Mouse (Mus musculus): ENCODE measurements around the gene Rgs2. TPM values are rescaled to one million over a fixed set of nuclear protein-coding genes. Genes with fewer than 3 reads are reported as not detected.
A peak's percentile ranks its signal among the peaks of the same experiment; 100 is the strongest.

Gene Rgs2
- polyA plus RNA-seq, 1 experiment: 20.4 TPM

GRCm38 (mm10) chr1:143999371-143999920, 4.5 kb downstream of the Rgs2 start:
- peak in 1 of 2 experiments; percentile 17 for DNase-seq
- H3K27me3 ChIP-seq (ENCODE audit: control insufficient read depth, insufficient read depth, low read length): no peaks in the 10 kb centered on the region
- TF ChIP-seq POLR2A (IDR thresholded peaks at IDR 0.05; ENCODE audit: borderline replicate concordance, insufficient read depth, low read length) (no peak), CTCF (IDR thresholded peaks at IDR 0.05; ENCODE audit: borderline replicate concordance, insufficient read depth, low read depth, low read length) (no peak)
- H3K27ac ChIP-seq (ENCODE audit: insufficient read depth, low read length): no peak overlapping the region
- no peak overlapping the region for H3K4me3 ChIP-seq (replicated peaks; ENCODE audit: insufficient read depth, low read depth, low read length)
- no peaks in the 10 kb centered on the region for H3K4me1 ChIP-seq (ENCODE audit: control insufficient read depth, insufficient read depth, low read length)
- WGBS: 54% methylated on average over 7 of the region's 7 CpGs

GRCm38 (mm10) chr1:143993026-143993425, 10.9 kb downstream of the Rgs2 start:
- 85% methylated on average over 1 of the region's 1 CpGs for WGBS

GRCm38 (mm10) chr1:143992528-143992927, 11.4 kb downstream of the Rgs2 start:
- TF ChIP-seq POLR2A (IDR thresholded peaks at IDR 0.05; ENCODE audit: borderline replicate concordance, insufficient read depth, low read length): no peak
- no peak for TF ChIP-seq CTCF (IDR thresholded peaks at IDR 0.05; ENCODE audit: borderline replicate concordance, insufficient read depth, low read depth, low read length)
- Histone ChIP-seq H3K4me1 (ENCODE audit: control insufficient read depth, insufficient read depth, low read length) (no peaks in the 10 kb centered on the region), H3K27me3 (ENCODE audit: control insufficient read depth, insufficient read depth, low read length) (no peaks in the 10 kb centered on the region), H3K27ac (ENCODE audit: insufficient read depth, low read length) (no peak overlapping the region), H3K4me3 (replicated peaks; ENCODE audit: insufficient read depth, low read depth, low read length) (no peak overlapping the region)
- 90% methylated on average over 2 of the region's 2 CpGs for WGBS
- DNase-seq: no peak

More at GRCm38 (mm10) chr1:143993026-143993425, 10.9 kb downstream of the Rgs2 start:
- TF ChIP-seq CTCF (IDR thresholded peaks at IDR 0.05; ENCODE audit: borderline replicate concordance, insufficient read depth, low read depth, low read length) (no peak), POLR2A (IDR thresholded peaks at IDR 0.05; ENCODE audit: borderline replicate concordance, insufficient read depth, low read length) (no peak)
- no peaks in the 10 kb centered on the region for H3K4me1 ChIP-seq (ENCODE audit: control insufficient read depth, insufficient read depth, low read length)
- no peak overlapping the region for H3K4me3 ChIP-seq (replicated peaks; ENCODE audit: insufficient read depth, low read depth, low read length)
- H3K27ac ChIP-seq (ENCODE audit: insufficient read depth, low read length): no peak overlapping the region
- H3K27me3 ChIP-seq (ENCODE audit: control insufficient read depth, insufficient read depth, low read length): no peaks in the 10 kb centered on the region
- DNase-seq: no peak

- DNase-seq: no peak
- Histone ChIP-seq H3K4me3 (replicated peaks; ENCODE audit: insufficient read depth, low read depth, low read length) (no peak overlapping the region), H3K4me1 (ENCODE audit: control insufficient read depth, insufficient read depth, low read length) (no peaks in the 10 kb centered on the region), H3K27ac (ENCODE audit: insufficient read depth, low read length) (no peak overlapping the region), H3K27me3 (ENCODE audit: control insufficient read depth, insufficient read depth, low read length) (no peaks in the 10 kb centered on the region)
- WGBS: 18% methylated on average over 5 of the region's 5 CpGs
- TF ChIP-seq CTCF (IDR thresholded peaks at IDR 0.05; ENCODE audit: borderline replicate concordance, insufficient read depth, low read depth, low read length) (no peak), POLR2A (IDR thresholded peaks at IDR 0.05; ENCODE audit: borderline replicate concordance, insufficient read depth, low read length) (no peak)
Observed at GRCm38 (mm10) chr1:143990263-143990662, 13.7 kb downstream of the Rgs2 start.

- Histone ChIP-seq H3K4me3 (replicated peaks; ENCODE audit: insufficient read depth, low read depth, low read length) (no peak overlapping the region), H3K27me3 (ENCODE audit: control insufficient read depth, insufficient read depth, low read length) (no peaks in the 10 kb centered on the region), H3K27ac (ENCODE audit: insufficient read depth, low read length) (no peak overlapping the region), H3K4me1 (ENCODE audit: control insufficient read depth, insufficient read depth, low read length) (no peaks in the 10 kb centered on the region)
- no peak for DNase-seq
- TF ChIP-seq POLR2A (IDR thresholded peaks at IDR 0.05; ENCODE audit: borderline replicate concordance, insufficient read depth, low read length) (no peak), CTCF (IDR thresholded peaks at IDR 0.05; ENCODE audit: borderline replicate concordance, insufficient read depth, low read depth, low read length) (no peak)
- 7% methylated on average over 5 of the region's 5 CpGs for WGBS
Observed at GRCm38 (mm10) chr1:143989773-143990172, 14.2 kb downstream of the Rgs2 start.

- TF ChIP-seq CTCF (IDR thresholded peaks at IDR 0.05; ENCODE audit: borderline replicate concordance, insufficient read depth, low read depth, low read length) (no peak), POLR2A (IDR thresholded peaks at IDR 0.05; ENCODE audit: borderline replicate concordance, insufficient read depth, low read length) (no peak)
- H3K27me3 ChIP-seq (ENCODE audit: control insufficient read depth, insufficient read depth, low read length): no peaks in the 10 kb centered on the region
- 86% methylated on average over 6 of the region's 6 CpGs for WGBS
- DNase-seq: no peak
- no peaks in the 10 kb centered on the region for H3K4me1 ChIP-seq (ENCODE audit: control insufficient read depth, insufficient read depth, low read length)
- no peak overlapping the region for H3K4me3 ChIP-seq (replicated peaks; ENCODE audit: insufficient read depth, low read depth, low read length)
- no peak overlapping the region for H3K27ac ChIP-seq (ENCODE audit: insufficient read depth, low read length)
Observed at GRCm38 (mm10) chr1:143988756-143989155, 15.2 kb downstream of the Rgs2 start.

- no peaks in the 10 kb centered on the region for H3K27me3 ChIP-seq (ENCODE audit: control insufficient read depth, insufficient read depth, low read length)
- WGBS: 85% methylated on average over 6 of the region's 6 CpGs
- no peak overlapping the region for H3K4me3 ChIP-seq (replicated peaks; ENCODE audit: insufficient read depth, low read depth, low read length)
- DNase-seq: no peak
- H3K4me1 ChIP-seq (ENCODE audit: control insufficient read depth, insufficient read depth, low read length): 0 out of 2 replicates have a peak, but pooled peaks cover 2% of the 10 kb centered on the region
- no peak for TF ChIP-seq POLR2A (IDR thresholded peaks at IDR 0.05; ENCODE audit: borderline replicate concordance, insufficient read depth, low read length)
- TF ChIP-seq CTCF (IDR thresholded peaks at IDR 0.05; ENCODE audit: borderline replicate concordance, insufficient read depth, low read depth, low read length): no peak
- no peak overlapping the region for H3K27ac ChIP-seq (ENCODE audit: insufficient read depth, low read length)
Observed at GRCm38 (mm10) chr1:143984988-143985625, 18.9 kb downstream of the Rgs2 start.

GRCm38 (mm10) chr1:143982765-143983312, 21.1 kb downstream of the Rgs2 start:
- Histone ChIP-seq H3K27ac (ENCODE audit: insufficient read depth, low read length) (no peak overlapping the region), H3K27me3 (ENCODE audit: control insufficient read depth, insufficient read depth, low read length) (no peaks in the 10 kb centered on the region), H3K4me1 (ENCODE audit: control insufficient read depth, insufficient read depth, low read length) (0 out of 2 replicates have a peak, but pooled peaks cover 2% of the 10 kb centered on the region), H3K4me3 (replicated peaks; ENCODE audit: insufficient read depth, low read depth, low read length) (no peak overlapping the region)
- 66% methylated on average over 3 of the region's 3 CpGs for WGBS
- no peak for TF ChIP-seq CTCF (IDR thresholded peaks at IDR 0.05; ENCODE audit: borderline replicate concordance, insufficient read depth, low read depth, low read length)
- TF ChIP-seq POLR2A (IDR thresholded peaks at IDR 0.05; ENCODE audit: borderline replicate concordance, insufficient read depth, low read length): no peak
- DNase-seq: no peak
